Comparison of ENCODE assay signal across 11 mouse cellular contexts in genomic region chr17:14753095-14753494, GRCm38 (mm10). TPM values are rescaled to one million over a fixed set of nuclear protein-coding genes. Genes with fewer than 3 reads are reported as not detected.
DNase-seq lines count a peak whose midpoint lies in the region; ATAC-seq and TF ChIP-seq lines count a peak whose summit lies in the region.
"Had no signal": no experiment of that assay in that cellular context is flagged by ENCODE, and none has a peak within 500 bp of the region (broad histone marks: within the 10 kb centered on the region; RNA-seq: fewer than 3 reads in every experiment).

No protein-coding gene starts in this region.

- no peak for TF ChIP-seq CTCF in kidney, adult 2 months (conservative IDR thresholded peaks at IDR 0.05; ENCODE audit: insufficient read depth, insufficient read length, low read depth, low read length)

- H3K4me3 ChIP-seq in kidney, adult 2 months (ENCODE audit: insufficient read depth, low read depth, low read length): no peak overlapping the region
- H3K4me3 ChIP-seq in kidney, embryonic 15.5 days (replicated peaks): no peak overlapping the region
- no peak overlapping the region for H3K4me3 ChIP-seq in lung, embryonic 16.5 days (ENCODE audit: low read length)
- H3K4me3 ChIP-seq: erythroblast, embryonic 14.5 days; liver, embryonic 15.5 days had no signal

- no peaks in the 10 kb centered on the region for H3K4me1 ChIP-seq in kidney, adult 2 months (ENCODE audit: control insufficient read depth, insufficient read depth, low read length)
- H3K4me1 ChIP-seq in kidney, embryonic 15.5 days: no peaks in the 10 kb centered on the region
- H3K4me1 ChIP-seq in lung, embryonic 16.5 days (replicated peaks; ENCODE audit: control insufficient read depth, insufficient read depth, low read length): peaks cover 18% of the 10 kb centered on the region
- H3K4me1 ChIP-seq: liver, embryonic 15.5 days had no signal

- no peaks in the 10 kb centered on the region for H3K9me3 ChIP-seq in kidney, embryonic 15.5 days (replicated peaks)
- no peaks in the 10 kb centered on the region for H3K9me3 ChIP-seq in lung, embryonic 16.5 days (ENCODE audit: control insufficient read depth, low read length)
- H3K9me3 ChIP-seq: G1E; liver, embryonic 15.5 days had no signal

- peak; percentile 72 for DNase-seq in kidney, adult 2 months
- peak; percentile 35 for DNase-seq in adrenal gland, postnatal 10 days
- DNase-seq in heart, adult 8-10 months (ENCODE audit: low spot score): peak; percentile 43
- no peak for DNase-seq in T-cell, adult 2 months (ENCODE audit: low spot score)
- no peak for DNase-seq in cerebellum, postnatal 25 days

- TF ChIP-seq POLR2A in kidney, adult 2 months (IDR thresholded peaks at IDR 0.05; ENCODE audit: low read depth, low read length): no peak

- 52% methylated on average over 5 of the region's 5 CpGs for WGBS in kidney, adult 2 months
- whole genome bisulfite sequencing in kidney, embryonic 15.5 days: 56% methylated on average over 5 of the region's 5 CpGs
- 42% methylated on average over 5 of the region's 5 CpGs for WGBS in lung, embryonic 16.5 days

- no peak for ATAC-seq in kidney, embryonic 15.5 days (replicated peaks; ENCODE audit: low FRiP score)
- peak; percentile 50 for ATAC-seq in lung, embryonic 16.5 days (ENCODE audit: low read depth)
- no peak for ATAC-seq in erythroid progenitor cell, adult 5-6 weeks (replicated peaks; ENCODE audit: low FRiP score, poor library complexity, severe bottlenecking)

- H3K9ac ChIP-seq in kidney, embryonic 15.5 days: no peak overlapping the region
- no peak overlapping the region for H3K9ac ChIP-seq in lung, embryonic 16.5 days (ENCODE audit: low read length)
- H3K9ac ChIP-seq: liver, embryonic 15.5 days had no signal

- H3K27me3 ChIP-seq in kidney, adult 2 months (replicated peaks; ENCODE audit: control insufficient read depth, insufficient read depth, low read length): no peaks in the 10 kb centered on the region
- H3K27me3 ChIP-seq in kidney, embryonic 15.5 days: no peaks in the 10 kb centered on the region
- no peaks in the 10 kb centered on the region for H3K27me3 ChIP-seq in lung, embryonic 16.5 days (ENCODE audit: control insufficient read depth, insufficient read depth, low read depth, low read length)
- H3K27me3 ChIP-seq: liver, embryonic 15.5 days had no signal

- no peaks in the 10 kb centered on the region for H3K36me3 ChIP-seq in kidney, adult 2 months (ENCODE audit: control insufficient read depth, insufficient read depth, low read length)
- no peaks in the 10 kb centered on the region for H3K36me3 ChIP-seq in kidney, embryonic 15.5 days
- H3K36me3 ChIP-seq in lung, embryonic 16.5 days (ENCODE audit: control insufficient read depth, insufficient read depth, low read length): no peaks in the 10 kb centered on the region
- H3K36me3 ChIP-seq: G1E; liver, embryonic 15.5 days had no signal

- H3K4me2 ChIP-seq in kidney, embryonic 15.5 days: no peak overlapping the region
- no peak overlapping the region for H3K4me2 ChIP-seq in lung, embryonic 16.5 days (ENCODE audit: low read depth, low read length)
- H3K4me2 ChIP-seq: liver, embryonic 15.5 days had no signal

- H3K27ac ChIP-seq in kidney, adult 2 months (ENCODE audit: insufficient read depth, low read depth, low read length): no peak overlapping the region
- no peak overlapping the region for H3K27ac ChIP-seq in kidney, embryonic 15.5 days
- 0 out of 2 replicates have a peak overlapping the region, but pooled peaks have one; percentile 19 for H3K27ac ChIP-seq in lung, embryonic 16.5 days (ENCODE audit: low read length)
- H3K27ac ChIP-seq: liver, embryonic 15.5 days had no signal

RNA-seq across cellular contexts. Expression of gene Thbs2, which starts 59.1 kb away (rescaled TPM):
- polyA plus RNA-seq in kidney, adult 2 months (2012; rRNA removed): 3.9 and 5.1 TPM in 2 replicates
- polyA plus RNA-seq in kidney, embryonic 15.5 days (2015; fragmentation: Nextera tagmentation; extraction: Ambion mirVana): 24.0 and 25.5 TPM in 2 replicates
- 10 to 100 TPM; 17.7 to 22.0 TPM for total RNA-seq in adrenal gland, postnatal 10 days (2021)
- 10 to 100 TPM; 11.8 to 17.1 (median 14.4) TPM for total RNA-seq in heart, adult 8-10 months (2022)
- 28.6 and 31.5 TPM in 2 replicates for polyA plus RNA-seq in lung, embryonic 16.5 days (2015; fragmentation: Nextera tagmentation; extraction: Ambion mirVana)
- total RNA-seq in erythroid progenitor cell, adult 5-6 weeks (2015; ENCODE audit: low replicate concordance): not detected in 2 replicates
- total RNA-seq in erythroid progenitor cell, adult 5-6 weeks (2017; ENCODE audit: low replicate concordance): 1.3 TPM in 1 of 2 replicates, not detected in the other
- polyA plus RNA-seq: erythroblast, embryonic 14.5 days; G1E had no signal

Comparison
In these comparisons a context has a peak if more than half of its experiments do, and no peak if none do; other contexts are left out.
1. DNase-seq: peak in kidney, adult 2 months (single experiment), adrenal gland, postnatal 10 days (single experiment) and heart, adult 8-10 months (single experiment); none in T-cell, adult 2 months (single experiment) and cerebellum, postnatal 25 days (0 of 2).
2. RNA of gene Thbs2, which starts 59.1 kb away (total RNA-seq): 17.7 to 22.0 TPM in adrenal gland, postnatal 10 days and 11.8 to 17.1 TPM in heart, adult 8-10 months; 1.3 TPM in erythroid progenitor cell, adult 5-6 weeks; every median in the first group is over 4 times any median in the second.